Mouse (Mus musculus): ENCODE measurements around the gene Clrn1. TPM values are rescaled to one million over a fixed set of nuclear protein-coding genes. Genes with fewer than 3 reads are reported as not detected.

The Clrn1 gene
- polyA plus RNA-seq, 1 experiment from 2014 or later = 0.15 TPM

- H3K27me3 ChIP-seq = no peaks in the 10 kb centered on the region
- no peaks in the 10 kb centered on the region for H3K36me3 ChIP-seq
- H3K4me1 ChIP-seq (replicated peaks) = no peaks in the 10 kb centered on the region
- H3K4me2 ChIP-seq = no peak overlapping the region
- no peaks in the 10 kb centered on the region for H3K9me3 ChIP-seq (replicated peaks)
- H3K4me3 ChIP-seq = no peak overlapping the region
- no peak overlapping the region for H3K9ac ChIP-seq
- 66% methylated on average over 1 of the region's 1 CpGs for WGBS
- no peak for ATAC-seq (replicated peaks; ENCODE audit: insufficient number of reproducible peaks, insufficient read depth, low FRiP score, low read depth)
- H3K27ac ChIP-seq = no peak overlapping the region
These were observed 55.2 kb downstream of the Clrn1 start for GRCm38 (mm10) chr3:58829926-58830325.

GRCm38 (mm10) chr3:58828366-58829153 lies 56.6 kb downstream of the Clrn1 start:
- H3K9me3 ChIP-seq (replicated peaks) = no peaks in the 10 kb centered on the region
- no peak overlapping the region for H3K9ac ChIP-seq
- no peak overlapping the region for H3K4me2 ChIP-seq
- no peaks in the 10 kb centered on the region for H3K36me3 ChIP-seq
- no peak for ATAC-seq (replicated peaks; ENCODE audit: insufficient number of reproducible peaks, insufficient read depth, low FRiP score, low read depth)
- no peak overlapping the region for H3K27ac ChIP-seq
- WGBS = 77% methylated on average over 14 of the region's 14 CpGs
- H3K4me1 ChIP-seq (replicated peaks) = no peaks in the 10 kb centered on the region
- no peaks in the 10 kb centered on the region for H3K27me3 ChIP-seq
- H3K4me3 ChIP-seq = no peak overlapping the region

DNA sequence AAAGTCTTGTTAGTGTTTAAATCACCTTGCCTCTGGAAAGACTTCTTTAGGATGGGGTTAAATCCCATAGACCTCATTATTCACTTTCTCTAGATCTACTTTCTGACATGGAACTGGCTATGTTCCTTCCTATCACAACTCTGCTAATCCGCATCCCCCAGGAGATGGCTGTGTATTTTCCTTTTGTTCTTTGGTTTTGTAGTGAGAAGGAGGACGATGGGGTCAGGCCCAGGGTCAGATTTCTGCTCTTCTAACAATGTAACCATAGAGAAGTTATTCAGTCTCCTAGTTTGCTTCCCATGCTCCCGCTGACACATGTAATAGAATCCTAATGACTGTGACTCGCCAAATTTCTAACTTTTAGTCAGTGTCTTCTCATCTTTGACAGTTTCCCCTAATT lies 58.9 kb downstream of the Clrn1 start:
- Histone ChIP-seq H3K9me3 (replicated peaks) (no peaks in the 10 kb centered on the region), H3K4me2 (no peak overlapping the region), H3K36me3 (no peaks in the 10 kb centered on the region), H3K4me1 (replicated peaks) (no peaks in the 10 kb centered on the region), H3K9ac (no peak overlapping the region), H3K27me3 (no peaks in the 10 kb centered on the region), H3K4me3 (no peak overlapping the region), H3K27ac (no peak overlapping the region)
- no peak for ATAC-seq (replicated peaks; ENCODE audit: insufficient number of reproducible peaks, insufficient read depth, low FRiP score, low read depth)
- 53% methylated on average over 4 of the region's 4 CpGs for WGBS

GRCm38 (mm10) chr3:58822211-58822610 lies 62.9 kb downstream of the Clrn1 start, which contains the start of gene Mindy4b-ps:
Gene Mindy4b-ps, minus strand, starts transcription at chr3:58822311.
- H3K36me3 ChIP-seq = no peaks in the 10 kb centered on the region
- no peaks in the 10 kb centered on the region for H3K27me3 ChIP-seq
- H3K27ac ChIP-seq = no peak within 1 kb of the TSS
- H3K4me3 ChIP-seq = no peak within 1 kb of the TSS
- H3K9ac ChIP-seq = no peak within 1 kb of the TSS
- no peak for ATAC-seq (replicated peaks; ENCODE audit: insufficient number of reproducible peaks, insufficient read depth, low FRiP score, low read depth)
- no peak within 1 kb of the TSS for H3K4me2 ChIP-seq
- WGBS = 73% methylated on average over 4 of the region's 4 CpGs
- H3K9me3 ChIP-seq (replicated peaks) = no peaks in the 10 kb centered on the region
- H3K4me1 ChIP-seq (replicated peaks) = no peaks in the 10 kb centered on the region

DNA sequence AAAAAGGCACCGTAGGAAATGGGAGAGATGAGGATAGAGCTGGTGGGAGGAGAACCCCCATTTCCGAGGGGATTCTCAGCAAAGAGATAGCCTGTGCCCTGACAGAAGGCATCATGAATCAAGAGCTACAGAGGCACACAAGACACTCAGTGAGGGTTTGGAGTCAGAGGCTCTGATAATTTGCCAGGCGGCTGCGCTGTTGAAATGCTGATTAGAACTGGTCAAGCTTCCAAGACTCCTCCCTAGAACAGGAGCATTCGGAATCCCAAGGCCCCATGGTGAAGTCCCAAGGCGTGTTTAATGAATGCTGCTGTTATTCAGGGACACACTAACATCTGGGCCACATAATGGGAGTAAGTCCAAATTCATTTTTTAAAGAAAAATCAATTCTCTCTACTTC lies 67.8 kb downstream of the Clrn1 start:
- no peak overlapping the region for H3K9ac ChIP-seq
- no peak overlapping the region for H3K4me3 ChIP-seq
- no peaks in the 10 kb centered on the region for H3K27me3 ChIP-seq
- no peaks in the 10 kb centered on the region for H3K4me1 ChIP-seq (replicated peaks)
- no peak for ATAC-seq (replicated peaks; ENCODE audit: insufficient number of reproducible peaks, insufficient read depth, low FRiP score, low read depth)
- no peaks in the 10 kb centered on the region for H3K9me3 ChIP-seq (replicated peaks)
- 26% methylated on average over 6 of the region's 6 CpGs for WGBS
- H3K36me3 ChIP-seq = no peaks in the 10 kb centered on the region
- H3K27ac ChIP-seq = no peak overlapping the region
- H3K4me2 ChIP-seq = no peak overlapping the region

DNA sequence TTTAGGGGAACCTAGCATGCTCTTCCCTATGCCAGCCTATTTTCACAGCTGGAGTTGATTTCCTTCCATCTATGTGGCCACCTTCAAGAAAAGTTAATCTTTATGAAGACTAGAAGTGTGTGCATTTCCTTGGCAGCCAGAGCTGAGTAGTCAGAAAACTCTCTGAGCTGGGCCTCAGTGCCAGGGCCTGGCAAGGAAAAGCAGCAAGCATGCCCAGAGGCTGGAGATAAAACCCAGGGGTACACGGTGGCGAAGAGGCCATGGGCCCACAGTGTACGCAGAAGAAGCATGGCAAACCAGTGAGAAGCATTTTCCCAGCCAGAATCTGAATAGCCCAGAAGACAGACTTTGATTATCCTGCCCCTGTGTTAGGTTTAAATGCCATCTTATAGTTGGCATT lies 70.9 kb downstream of the Clrn1 start:
- Histone ChIP-seq H3K4me1 (replicated peaks) (no peaks in the 10 kb centered on the region), H3K9ac (no peak overlapping the region), H3K9me3 (replicated peaks) (no peaks in the 10 kb centered on the region), H3K27ac (no peak overlapping the region), H3K36me3 (no peaks in the 10 kb centered on the region), H3K4me3 (no peak overlapping the region), H3K4me2 (no peak overlapping the region), H3K27me3 (peaks cover 3% of the 10 kb centered on the region; the same call in 1 of the 2 replicates)
- WGBS = 74% methylated on average over 3 of the region's 3 CpGs
- no peak for ATAC-seq (replicated peaks; ENCODE audit: insufficient number of reproducible peaks, insufficient read depth, low FRiP score, low read depth)

DNA sequence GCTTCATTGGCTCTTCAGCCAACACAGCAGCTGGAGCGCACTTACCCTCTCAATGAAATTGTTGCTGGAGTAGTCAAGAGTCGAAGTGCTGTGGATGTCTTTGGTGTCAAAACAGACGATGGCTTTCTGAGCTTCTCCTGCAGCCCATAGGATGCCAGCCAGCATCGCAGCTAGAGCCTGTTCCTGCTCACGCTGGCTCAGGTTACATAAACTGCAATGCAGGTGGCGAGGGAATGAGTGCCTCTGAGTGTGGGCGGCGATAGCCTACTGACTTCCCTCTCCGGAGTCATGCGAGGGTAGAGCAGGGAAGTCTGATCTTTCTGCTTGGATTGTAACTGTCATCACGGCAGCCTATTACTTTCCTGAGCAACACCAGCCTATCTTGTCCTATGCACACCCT lies 74.8 kb downstream of the Clrn1 start:
- Histone ChIP-seq H3K9me3 (replicated peaks) (no peaks in the 10 kb centered on the region), H3K27ac (no peak overlapping the region), H3K4me2 (no peak overlapping the region), H3K9ac (no peak overlapping the region), H3K27me3 (peaks cover 3% of the 10 kb centered on the region; the same call in 1 of the 2 replicates), H3K36me3 (no peaks in the 10 kb centered on the region), H3K4me3 (no peak overlapping the region), H3K4me1 (replicated peaks) (no peaks in the 10 kb centered on the region)
- 36% methylated on average over 11 of the region's 11 CpGs for WGBS
- ATAC-seq (replicated peaks; ENCODE audit: insufficient number of reproducible peaks, insufficient read depth, low FRiP score, low read depth) = no peak

DNA sequence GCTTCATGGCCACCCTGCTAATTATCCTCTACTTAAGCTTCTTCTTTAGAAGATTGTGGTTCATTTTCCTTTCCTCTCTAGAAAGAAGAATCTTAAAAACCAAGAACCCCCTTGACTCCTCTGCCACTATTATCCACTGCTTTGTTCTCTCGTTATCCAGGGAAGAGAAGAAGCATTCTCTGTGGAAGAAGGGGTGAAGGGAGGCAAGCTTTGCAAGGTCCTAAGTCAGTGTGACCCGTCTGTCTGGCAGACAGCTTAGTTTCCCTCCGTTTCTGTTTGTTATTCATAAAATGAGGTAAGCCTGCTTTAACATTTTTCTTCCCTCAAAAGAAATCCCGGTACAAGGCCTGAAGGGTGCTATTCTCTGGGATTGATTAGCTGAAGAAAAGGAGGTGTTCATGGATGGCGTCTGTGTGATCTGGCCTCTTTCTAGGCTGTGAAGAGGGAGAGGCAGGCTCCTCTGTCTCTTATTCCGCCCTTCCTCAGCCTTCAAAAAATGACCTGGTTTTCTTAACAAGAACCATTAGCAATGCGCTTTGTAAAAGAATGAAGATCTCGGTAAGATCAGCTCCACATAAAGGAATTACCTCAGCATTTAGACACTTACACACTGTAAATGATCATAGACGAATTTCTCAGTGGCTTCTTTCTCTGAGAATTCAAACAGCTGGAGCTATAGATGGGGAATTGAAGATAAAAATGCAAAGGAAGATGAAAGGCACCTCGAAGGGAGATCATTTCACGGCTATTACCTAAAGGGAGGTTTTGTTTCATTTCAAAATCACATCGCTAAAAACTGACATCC lies 75.8 kb downstream of the Clrn1 start:
- no peak overlapping the region for H3K4me2 ChIP-seq
- H3K36me3 ChIP-seq = no peaks in the 10 kb centered on the region
- no peak overlapping the region for H3K27ac ChIP-seq
- H3K4me3 ChIP-seq = no peak overlapping the region
- peaks cover 3% of the 10 kb centered on the region; the same call in 1 of the 2 replicates for H3K27me3 ChIP-seq
- 63% methylated on average over 12 of the region's 12 CpGs for WGBS
- H3K4me1 ChIP-seq (replicated peaks) = peaks cover 5% of the 10 kb centered on the region
- ATAC-seq (replicated peaks; ENCODE audit: insufficient number of reproducible peaks, insufficient read depth, low FRiP score, low read depth) = no peak
- no peak overlapping the region for H3K9ac ChIP-seq
- no peaks in the 10 kb centered on the region for H3K9me3 ChIP-seq (replicated peaks)

DNA sequence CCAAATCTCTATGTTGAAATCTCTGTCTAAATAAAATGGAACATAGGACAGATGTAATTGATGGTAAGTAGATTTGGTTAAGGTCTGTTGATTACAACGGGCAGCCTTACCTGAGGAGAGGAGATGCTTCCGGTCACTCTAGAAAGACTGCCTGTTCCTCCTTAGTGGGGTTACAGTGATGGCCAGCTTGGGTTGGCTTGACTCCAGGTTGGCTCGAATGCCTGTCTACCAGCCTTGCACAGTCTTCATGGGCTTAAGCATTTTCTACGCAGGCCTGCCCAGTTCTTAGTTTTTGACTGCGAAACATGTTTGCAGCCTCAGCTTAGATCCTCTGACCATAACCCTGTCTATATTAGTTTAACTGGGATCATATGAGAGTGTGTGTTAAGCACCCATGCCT lies 76.5 kb downstream of the Clrn1 start:
- H3K4me1 ChIP-seq (replicated peaks) = peaks cover 7% of the 10 kb centered on the region

GRCm38 (mm10) chr3:58804745-58805144 lies 80.4 kb downstream of the Clrn1 start:
- Histone ChIP-seq H3K9ac (no peak overlapping the region), H3K4me2 (no peak overlapping the region), H3K27me3 (no peaks in the 10 kb centered on the region), H3K4me1 (replicated peaks) (peaks cover 7% of the 10 kb centered on the region), H3K4me3 (no peak overlapping the region), H3K9me3 (replicated peaks) (no peaks in the 10 kb centered on the region), H3K27ac (peak overlapping the region; percentile 54), H3K36me3 (no peaks in the 10 kb centered on the region)
- ATAC-seq (replicated peaks; ENCODE audit: insufficient number of reproducible peaks, insufficient read depth, low FRiP score, low read depth) = peak; percentile 92
- WGBS = 40% methylated on average over 6 of the region's 6 CpGs

More for the DNA sequence above, 76.5 kb downstream of the Clrn1 start:
- Histone ChIP-seq H3K27me3 (peaks cover 3% of the 10 kb centered on the region; the same call in 1 of the 2 replicates), H3K4me3 (no peak overlapping the region), H3K9ac (no peak overlapping the region), H3K9me3 (replicated peaks) (no peaks in the 10 kb centered on the region), H3K36me3 (no peaks in the 10 kb centered on the region), H3K4me2 (no peak overlapping the region), H3K27ac (no peak overlapping the region)
- no peak for ATAC-seq (replicated peaks; ENCODE audit: insufficient number of reproducible peaks, insufficient read depth, low FRiP score, low read depth)
- 87% methylated on average over 5 of the region's 5 CpGs for WGBS

DNA sequence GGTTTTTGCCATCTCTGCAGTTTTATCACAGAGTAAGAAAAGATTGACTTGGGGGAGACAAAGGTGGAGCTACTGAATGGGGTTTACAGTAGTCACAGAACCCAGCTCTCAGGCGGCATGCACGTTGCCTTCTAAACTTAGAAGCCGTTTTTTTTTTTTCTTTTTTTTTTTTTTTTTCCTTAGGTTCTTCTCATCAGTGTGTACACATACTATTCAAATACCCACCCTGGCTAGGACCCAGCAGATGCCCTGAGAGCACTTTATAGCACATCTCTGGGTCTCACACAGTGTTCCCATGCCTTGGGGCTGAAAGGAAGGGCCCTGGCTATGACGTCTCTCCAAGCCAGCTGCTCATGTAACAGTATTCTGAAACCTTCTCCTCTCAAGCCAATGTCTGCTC lies 86.5 kb downstream of the Clrn1 start:
- no peaks in the 10 kb centered on the region for H3K36me3 ChIP-seq
- no peak overlapping the region for H3K4me2 ChIP-seq
- H3K9ac ChIP-seq = no peak overlapping the region
- ATAC-seq (replicated peaks; ENCODE audit: insufficient number of reproducible peaks, insufficient read depth, low FRiP score, low read depth) = no peak
- no peaks in the 10 kb centered on the region for H3K27me3 ChIP-seq
- 70% methylated on average over 4 of the region's 4 CpGs for WGBS
- H3K9me3 ChIP-seq (replicated peaks) = no peaks in the 10 kb centered on the region
- H3K4me1 ChIP-seq (replicated peaks) = no peaks in the 10 kb centered on the region
- H3K27ac ChIP-seq = no peak overlapping the region
- H3K4me3 ChIP-seq = no peak overlapping the region

Data from heart, embryonic 15.5 days (tissue).